In genomic region chr16:36903156-36903555, GRCm38 (mm10) we compare ENCODE assay signal across 15 mouse cellular contexts. TPM values are rescaled to one million over a fixed set of nuclear protein-coding genes. Genes with fewer than 3 reads are reported as not detected.
A peak's percentile ranks its signal among the peaks of the same experiment; 100 is the strongest.
DNase-seq lines count a peak whose midpoint lies in the region; ATAC-seq lines count a peak whose summit lies in the region.
"Had no signal": no experiment of that assay in that cellular context is flagged by ENCODE, and none has a peak within 500 bp of the region (broad histone marks: within the 10 kb centered on the region; RNA-seq: fewer than 3 reads in every experiment).

No protein-coding gene starts in this region.

- ATAC-seq in frontal cortex, adult (ENCODE audit: low TSS enrichment) = no peak
- ATAC-seq: forebrain, embryonic 13.5 days; forebrain, embryonic 15.5 days; forebrain, postnatal 0 days had no signal

- DNase-seq in adrenal gland, adult 2 months = peak; percentile 65
- no peak for DNase-seq in adrenal gland, postnatal 25 days
- DNase-seq in adrenal gland, postnatal 14 days = peak; percentile 18
- no peak for DNase-seq in adrenal gland, adult 18-20 months (ENCODE audit: low spot score in 2 of 2)
- peak; percentile 30 to 42 for DNase-seq in adrenal gland, postnatal 36 days
- DNase-seq: cerebellum, adult 11-12 months; cerebellum, adult 2 months; cerebellum, adult 9-10 months; cerebellum, postnatal 10 days; cerebellum, postnatal 25 days; forebrain, postnatal 0 days had no signal

RNA-seq across cellular contexts. Expression of gene Golgb1, which starts 28.2 kb away (rescaled TPM):
- total RNA-seq in adrenal gland, adult 2 months (2021) = 10 to 100 TPM; 68.0 to 98.8 TPM
- 50.7 and 55.0 TPM in 2 replicates for polyA plus RNA-seq in adrenal gland, adult 2 months (2012; rRNA removed)
- total RNA-seq in adrenal gland, postnatal 25 days (2021) = 60.8 and 97.3 TPM in 2 replicates
- 59.7 and 63.3 TPM in 2 replicates for total RNA-seq in adrenal gland, postnatal 14 days (2021)
- 10 to 100 TPM; 59.5 to 80.9 TPM for total RNA-seq in adrenal gland, adult 18-20 months (2021)
- 10 to 100 TPM; 82.8 to 91.6 TPM for total RNA-seq in adrenal gland, postnatal 36 days (2021)

RNA-seq across cellular contexts. Expression of gene Eaf2, which starts 28.4 kb away (rescaled TPM):
- total RNA-seq in adrenal gland, adult 2 months (2021) = 1 to 10 TPM; 1.4 to 1.8 TPM
- not detected in 2 replicates for polyA plus RNA-seq in adrenal gland, adult 2 months (2012; rRNA removed)
- total RNA-seq in adrenal gland, postnatal 25 days (2021) = 1.4 and 1.6 TPM in 2 replicates
- total RNA-seq in adrenal gland, postnatal 14 days (2021) = 2.1 and 2.4 TPM in 2 replicates
- total RNA-seq in adrenal gland, adult 18-20 months (2021) = 1 to 10 TPM; 2.0 to 2.8 TPM
- total RNA-seq in adrenal gland, postnatal 36 days (2021) = 1 to 10 TPM in 1 of 2 experiments, under 1 TPM in 1; 0.56 to 1.6 TPM

RNA-seq across cellular contexts. Expression of gene Hcls1, which starts 31.6 kb away (rescaled TPM):
- total RNA-seq in adrenal gland, adult 2 months (2021) = 10 to 100 TPM; 10.3 to 15.4 TPM
- 7.7 and 8.1 TPM in 2 replicates for polyA plus RNA-seq in adrenal gland, adult 2 months (2012; rRNA removed)
- 6.5 and 10.5 TPM in 2 replicates for total RNA-seq in adrenal gland, postnatal 25 days (2021)
- 12.2 and 27.7 TPM in 2 replicates for total RNA-seq in adrenal gland, postnatal 14 days (2021)
- total RNA-seq in adrenal gland, adult 18-20 months (2021) = 10 to 100 TPM; 11.0 to 15.0 TPM
- total RNA-seq in adrenal gland, postnatal 36 days (2021) = 10 to 100 TPM; 10.4 to 11.7 TPM
- polyA plus RNA-seq: C2C12 had no signal

Comparison
In these comparisons a context has a peak if more than half of its experiments do, and no peak if none do; other contexts are left out.
1. DNase-seq: peak in adrenal gland, adult 2 months (single experiment), adrenal gland, postnatal 14 days (single experiment) and adrenal gland, postnatal 36 days (2 of 2); none in adrenal gland, postnatal 25 days (single experiment) and adrenal gland, adult 18-20 months (0 of 2).